Mouse (Mus musculus) CH12.LX (cell line): ENCODE measurements at regions not wholly inside any gene's neighbourhood (a gene's known extent, or its start where the extent isn't known, plus 50 kb on each side); places are given as distances from the start of the nearest gene placed in this dataset.

Source experiments
- DNase-seq: peaks from one replicate; pipeline ENCODE4 v3.0.0-alpha.2; 2013; ENCODE audit errors: extremely low read depth
- H3K27ac ChIP-seq: 2 replicates; pipeline ENCODE4 v1.5.1; 2012; ENCODE audit warnings: low read depth, mild to moderate bottlenecking, control low read depth, moderate library complexity; ENCODE audit not compliant: insufficient read depth
- H3K27me3 ChIP-seq: replicated peaks from 2 replicates; pipeline ENCODE3; 2012; ENCODE audit warnings: inconsistent platforms
- H3K36me3 ChIP-seq, 2 experiments: replicated peaks in 1 of 2; 2 replicates each; pipeline versions ENCODE3 to v1.6.1; 2012; ENCODE audit warnings: inconsistent platforms in 1 of 2, low read length in 1 of 2, mild to moderate bottlenecking in 1 of 2, mixed read lengths in 1 of 2, moderate library complexity in 1 of 2; ENCODE audit not compliant: control insufficient read depth in 1 of 2, insufficient read depth in 1 of 2
- H3K4me1 ChIP-seq, 2 experiments: 2 replicates each; pipeline ENCODE4 v1.6.1; 2012; ENCODE audit warnings: inconsistent platforms in 1 of 2, moderate library complexity in 1 of 2; ENCODE audit not compliant: insufficient read depth in 2 of 2, control insufficient read depth in 1 of 2
- H3K4me2 ChIP-seq: 2 replicates; pipeline ENCODE4 v1.6.1; 2012; ENCODE audit warnings: low read depth, mild to moderate bottlenecking, control low read depth; ENCODE audit not compliant: poor library complexity, insufficient read depth, severe bottlenecking
- H3K4me3 ChIP-seq, 3 experiments: fragments of 150-350 bp in 1 of 3; sonication (generic) in 1 of 3; replicated peaks in 1 of 3; 2 replicates each; pipeline versions ENCODE3 to v1.5.1; 2011 to 2012; ENCODE audit warnings: low read depth in 2 of 3, low read length in 2 of 3, mild to moderate bottlenecking in 2 of 3, moderate library complexity in 2 of 3, control low read depth in 1 of 3, improper control_type of control experiment in 1 of 3, inconsistent platforms in 1 of 3, mixed read lengths in 1 of 3; ENCODE audit not compliant: poor library complexity in 1 of 3
- H3K79me2 ChIP-seq: replicated peaks from 2 replicates; pipeline ENCODE4 v1.6.1; 2012; ENCODE audit warnings: mild to moderate bottlenecking, moderate library complexity; ENCODE audit not compliant: control insufficient read depth, poor library complexity, insufficient read depth, severe bottlenecking; ENCODE audit errors: extremely low read depth
- H3K9ac ChIP-seq: 2 replicates; pipeline ENCODE4 v1.6.1; 2012; ENCODE audit warnings: low read depth, mild to moderate bottlenecking, control low read depth, moderate library complexity; ENCODE audit not compliant: insufficient read depth
- H3K9me3 ChIP-seq: replicated peaks from 2 replicates; pipeline ENCODE3; 2012; ENCODE audit warnings: low read length, inconsistent platforms, mixed read lengths
- BHLHE40 ChIP-seq: IDR thresholded peaks from 2 replicates; pipeline ENCODE4 v1.6.1; 2011; ENCODE audit warnings: mild to moderate bottlenecking, low read depth, low read length, improper control_type of control experiment
- CHD1 ChIP-seq: IDR thresholded peaks from 2 replicates; pipeline ENCODE4 v1.6.1; 2012; ENCODE audit warnings: low read depth, low read length, improper control_type of control experiment, inconsistent platforms
- CTCF ChIP-seq, 2 experiments: IDR thresholded peaks in 1 of 2; conservative IDR thresholded peaks in 1 of 2; 2 replicates each; pipeline ENCODE4 v1.5.1; 2011 to 2012; ENCODE audit warnings: low read depth in 2 of 2, low read length in 2 of 2, improper control_type of control experiment in 1 of 2, inconsistent platforms in 1 of 2, mild to moderate bottlenecking in 1 of 2, moderate library complexity in 1 of 2
- ETS1 ChIP-seq: conservative IDR thresholded peaks from 2 replicates; pipeline ENCODE4 v1.6.1; 2012; ENCODE audit warnings: low read depth, mild to moderate bottlenecking, inconsistent platforms, low read length, improper control_type of control experiment, moderate library complexity
- HCFC1 ChIP-seq: IDR thresholded peaks from 2 replicates; pipeline ENCODE4 v1.6.1; 2012; ENCODE audit warnings: low read depth, mild to moderate bottlenecking, inconsistent platforms, low read length, improper control_type of control experiment
- JUN ChIP-seq: IDR thresholded peaks from 2 replicates; pipeline ENCODE4 v1.6.1; 2011; ENCODE audit warnings: low read depth, mild to moderate bottlenecking, low read length, improper control_type of control experiment, moderate library complexity; ENCODE audit not compliant: insufficient read depth
- JUND ChIP-seq: conservative IDR thresholded peaks from 2 replicates; pipeline ENCODE4 v1.6.1; 2011; ENCODE audit warnings: low read depth, low read length, improper control_type of control experiment
- MAFK ChIP-seq: IDR thresholded peaks from 2 replicates; pipeline ENCODE4 v1.6.1; 2011; ENCODE audit warnings: low read length, improper control_type of control experiment; ENCODE audit not compliant: insufficient replicate concordance
- MAX ChIP-seq: IDR thresholded peaks from 2 replicates; pipeline ENCODE4 v1.6.1; 2011; ENCODE audit warnings: low read length, improper control_type of control experiment
- MEF2A ChIP-seq: IDR thresholded peaks from 2 replicates; pipeline ENCODE4 v1.6.1; 2014; ENCODE audit warnings: low read depth, mild to moderate bottlenecking, inconsistent platforms, low read length, improper control_type of control experiment, borderline replicate concordance
- MXI1 ChIP-seq: IDR thresholded peaks from 2 replicates; pipeline ENCODE4 v1.6.1; 2011; ENCODE audit warnings: mild to moderate bottlenecking, low read depth, low read length, improper control_type of control experiment
- MYC ChIP-seq: IDR thresholded peaks from 2 replicates; pipeline ENCODE4 v1.6.1; 2011; ENCODE audit warnings: low read depth, mild to moderate bottlenecking, improper control_type of control experiment, low read length
- NRF1 ChIP-seq: IDR thresholded peaks from 2 replicates; pipeline ENCODE4 v1.6.1; 2014; ENCODE audit warnings: low read depth, mild to moderate bottlenecking, inconsistent platforms, low read length, improper control_type of control experiment, moderate library complexity
- PAX5 ChIP-seq: IDR thresholded peaks from 2 replicates; pipeline ENCODE4 v1.6.1; 2012; ENCODE audit warnings: low read length, inconsistent platforms, mixed read lengths
- POLR2A ChIP-seq: IDR thresholded peaks from 2 replicates; pipeline ENCODE4 v1.6.1; 2011; ENCODE audit warnings: low read depth, mild to moderate bottlenecking, improper control_type of control experiment, low read length
- POLR2AphosphoS2 ChIP-seq: IDR thresholded peaks from 2 replicates; pipeline ENCODE4 v1.6.1; 2011; ENCODE audit warnings: low read depth, low read length, improper control_type of control experiment
- RAD21 ChIP-seq: IDR thresholded peaks from 2 replicates; pipeline ENCODE4 v1.6.1; 2011; ENCODE audit warnings: low read depth, mild to moderate bottlenecking, low read length, improper control_type of control experiment, moderate library complexity
- SIN3A ChIP-seq: IDR thresholded peaks from 2 replicates; pipeline ENCODE4 v1.6.1; 2012; ENCODE audit warnings: low read length, improper control_type of control experiment, inconsistent platforms
- TBP ChIP-seq: conservative IDR thresholded peaks from 2 replicates; pipeline ENCODE4 v1.6.1; 2011; ENCODE audit warnings: low read depth, low read length, improper control_type of control experiment
- TCF12 ChIP-seq: IDR thresholded peaks from 2 replicates; pipeline ENCODE4 v1.6.1; 2014; ENCODE audit warnings: low read depth, mild to moderate bottlenecking, inconsistent platforms, low read length, improper control_type of control experiment
- USF1 ChIP-seq: IDR thresholded peaks from 2 replicates; pipeline ENCODE4 v1.6.1; 2014; ENCODE audit warnings: low read depth, mild to moderate bottlenecking, inconsistent platforms, low read length, improper control_type of control experiment
- USF2 ChIP-seq: conservative IDR thresholded peaks from 2 replicates; pipeline ENCODE4 v1.6.1; 2011; ENCODE audit warnings: low read depth, low read length, improper control_type of control experiment
- ZC3H11A ChIP-seq: IDR thresholded peaks from 2 replicates; pipeline ENCODE4 v1.6.1; 2012; ENCODE audit warnings: low read depth, mild to moderate bottlenecking, inconsistent platforms, low read length, improper control_type of control experiment
- ZKSCAN1 ChIP-seq: IDR thresholded peaks from 2 replicates; pipeline ENCODE4 v1.6.1; 2012; ENCODE audit warnings: low read depth, inconsistent platforms, low read length, improper control_type of control experiment, borderline replicate concordance
- ZMIZ1 ChIP-seq: IDR thresholded peaks from 2 replicates; pipeline ENCODE4 v1.6.1; 2012; ENCODE audit warnings: low read depth, mild to moderate bottlenecking, inconsistent platforms, low read length, improper control_type of control experiment
- ZNF384 ChIP-seq: IDR thresholded peaks from 2 replicates; pipeline ENCODE4 v1.6.1; 2012; ENCODE audit warnings: low read depth, low read length, improper control_type of control experiment, inconsistent platforms
- dilution Hi-C: fragments of 300-500 bp; cut with MboI; formaldehyde crosslinking; loops from 2 replicates; pipeline ENCODE4 v1.14.3; 2020; ENCODE audit warnings: low sequenced_read_pairs; ENCODE audit not compliant: extremely low pct_unique_long_range_greater_than_20kb, extremely low pct_ligation_motif_present
- in situ Hi-C: fragments of 300-500 bp; cut with MboI; formaldehyde crosslinking; loops from 3 replicates; pipeline ENCODE4 v1.14.3; 2019; ENCODE audit warnings: low sequenced_read_pairs, low pct_ligation_motif_present, low pct_unique_long_range_greater_than_20kb, mixed read lengths

DNA sequence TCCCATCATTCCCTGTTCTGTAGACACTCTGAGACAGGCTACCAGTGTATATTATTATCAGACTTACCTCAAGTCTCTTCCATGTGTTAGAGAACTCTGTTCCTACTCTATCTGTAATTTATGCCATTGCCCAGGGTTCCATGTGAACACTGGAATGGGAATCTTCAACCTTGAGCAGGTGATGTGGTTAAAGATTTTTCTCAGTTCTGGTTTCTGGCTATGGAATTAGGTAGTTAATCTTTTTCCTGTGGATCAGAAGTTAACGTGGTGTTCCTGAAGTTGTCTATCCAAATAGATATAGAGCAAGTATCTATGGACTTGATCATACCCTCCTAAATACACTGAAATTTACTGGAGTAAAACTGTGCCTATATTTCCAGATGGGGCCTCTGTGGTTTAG, 339.4 kb upstream of the Mpdz start:
- dilution Hi-C loops (no loop called here), in situ Hi-C loops (no loop called here)
- 0 out of 4 replicates have a peak, but pooled peaks cover 0 to 2% of the 10 kb centered on the region in 2 experiments for H3K4me1 ChIP-seq
- H3K4me3 ChIP-seq, result no peak overlapping the region
- no peak overlapping the region for H3K9ac ChIP-seq
- DNase-seq, result no peak
- H3K9me3 ChIP-seq, result no peaks in the 10 kb centered on the region
- no peak overlapping the region for H3K4me2 ChIP-seq
- H3K27ac ChIP-seq, result no peak overlapping the region
- no peaks in the 10 kb centered on the region for H3K36me3 ChIP-seq
- no peak for TF ChIP-seq ZC3H11A
- TF ChIP-seq MYC, result no peak
- TF ChIP-seq HCFC1, result no peak
- TF ChIP-seq USF2, result no peak
- TF ChIP-seq MEF2A, result no peak
- TF ChIP-seq PAX5, result no peak
- no peak for TF ChIP-seq ZNF384
- no peak for TF ChIP-seq ETS1
- TF ChIP-seq SIN3A, result no peak
- TF ChIP-seq ZKSCAN1, result no peak
- TF ChIP-seq POLR2A, result no peak
- no peak for TF ChIP-seq MAX
- TF ChIP-seq TBP, result no peak
- TF ChIP-seq CHD1, result no peak
- TF ChIP-seq POLR2AphosphoS2, result no peak
- no peaks in the 10 kb centered on the region for H3K79me2 ChIP-seq
- no peaks in the 10 kb centered on the region for H3K27me3 ChIP-seq

GRCm38 (mm10) chr4:81766705-81767104, 324.1 kb upstream of the Mpdz start:
- no peak for TF ChIP-seq USF2
- TF ChIP-seq ZMIZ1, result no peak
- no peak for TF ChIP-seq JUN
- TF ChIP-seq MAFK, result no peak
- TF ChIP-seq NRF1, result no peak
- TF ChIP-seq ZNF384, result no peak
- no peak for TF ChIP-seq MAX
- no peak for TF ChIP-seq MXI1
- TF ChIP-seq CHD1, result no peak
- TF ChIP-seq POLR2A, result no peak
- no peak for TF ChIP-seq USF1
- TF ChIP-seq BHLHE40, result no peak
- no peak for TF ChIP-seq TBP
- no peak for TF ChIP-seq JUND
- no peak for TF ChIP-seq TCF12
- TF ChIP-seq ETS1, result no peak
- TF ChIP-seq ZC3H11A, result no peak
- no peak for TF ChIP-seq RAD21
- TF ChIP-seq CTCF (conservative IDR thresholded peaks at IDR 0.05 in 1 of 2, IDR thresholded peaks at IDR 0.05 in 1 of 2; ENCODE audit: low read depth in 2 of 2, low read length in 2 of 2), result no peak
- Histone ChIP-seq H3K4me1 (peaks cover 0 to 6% of the 10 kb centered on the region in 2 experiments; a peak in 1 of 4 replicates), H3K36me3 (no peaks in the 10 kb centered on the region), H3K27me3 (no peaks in the 10 kb centered on the region), H3K79me2 (no peaks in the 10 kb centered on the region), H3K9me3 (no peaks in the 10 kb centered on the region), H3K4me3 (no peak overlapping the region), H3K4me2 (no peak overlapping the region), H3K27ac (no peak overlapping the region), H3K9ac (no peak overlapping the region)
- no peak for DNase-seq
- dilution Hi-C loops, result no loop called here
- in situ Hi-C loops, result no loop called here
